Mouse (Mus musculus): ENCODE measurements around the gene Lcorl. TPM values are rescaled to one million over a fixed set of nuclear protein-coding genes. Genes with fewer than 3 reads are reported as not detected.

Lcorl gene
- 27.2 and 27.8 TPM in 2 replicates for polyA plus RNA-seq (2016; fragmentation: Nextera tagmentation; extraction: Ambion mirVana)

- peak; percentile 97 for ATAC-seq (ENCODE audit: insufficient number of reproducible peaks, insufficient read depth, low FRiP score, low TSS enrichment, low read depth)
- WGBS = under 1% methylated on average over 59 of the region's 79 CpGs
- Histone ChIP-seq H3K27me3 (no peaks in the 10 kb centered on the region), H3K4me2 (peak within 1 kb of the TSS; percentile 85), H3K9ac (replicated peaks) (peak within 1 kb of the TSS; percentile 94), H3K4me3 (replicated peaks) (peak within 1 kb of the TSS; percentile 93), H3K27ac (peak within 1 kb of the TSS; percentile 99), H3K9me3 (no peaks in the 10 kb centered on the region), H3K4me1 (replicated peaks) (peaks cover 4% of the 10 kb centered on the region; the same call in 1 of the 2 replicates), H3K36me3 (no peaks in the 10 kb centered on the region)
Observed at GRCm38 (mm10) chr5:45857254-45858011, at the start of gene Lcorl. Lcorl (minus strand) TSS chr5:45857615.

GRCm38 (mm10) chr5:45904683-45905082 is 47.3 kb upstream of the Lcorl start:
- Histone ChIP-seq H3K9ac (replicated peaks) (no peak overlapping the region), H3K9me3 (no peaks in the 10 kb centered on the region), H3K4me1 (replicated peaks) (no peaks in the 10 kb centered on the region), H3K27ac (no peak overlapping the region), H3K27me3 (no peaks in the 10 kb centered on the region), H3K36me3 (no peaks in the 10 kb centered on the region), H3K4me3 (replicated peaks) (no peak overlapping the region), H3K4me2 (no peak overlapping the region)
- whole genome bisulfite sequencing = 91% methylated on average over 2 of the region's 2 CpGs
- no peak for ATAC-seq (ENCODE audit: insufficient number of reproducible peaks, insufficient read depth, low FRiP score, low TSS enrichment, low read depth)

GRCm38 (mm10) chr5:45903246-45903645 is 45.8 kb upstream of the Lcorl start:
- no peak overlapping the region for H3K27ac ChIP-seq
- H3K36me3 ChIP-seq = no peaks in the 10 kb centered on the region
- no peak for ATAC-seq (ENCODE audit: insufficient number of reproducible peaks, insufficient read depth, low FRiP score, low TSS enrichment, low read depth)
- no peak overlapping the region for H3K4me2 ChIP-seq
- H3K9ac ChIP-seq (replicated peaks) = no peak overlapping the region
- no peak overlapping the region for H3K4me3 ChIP-seq (replicated peaks)
- H3K9me3 ChIP-seq = no peaks in the 10 kb centered on the region
- H3K4me1 ChIP-seq (replicated peaks) = no peaks in the 10 kb centered on the region
- WGBS = 28% methylated on average over 3 of the region's 3 CpGs
- no peaks in the 10 kb centered on the region for H3K27me3 ChIP-seq

DNA sequence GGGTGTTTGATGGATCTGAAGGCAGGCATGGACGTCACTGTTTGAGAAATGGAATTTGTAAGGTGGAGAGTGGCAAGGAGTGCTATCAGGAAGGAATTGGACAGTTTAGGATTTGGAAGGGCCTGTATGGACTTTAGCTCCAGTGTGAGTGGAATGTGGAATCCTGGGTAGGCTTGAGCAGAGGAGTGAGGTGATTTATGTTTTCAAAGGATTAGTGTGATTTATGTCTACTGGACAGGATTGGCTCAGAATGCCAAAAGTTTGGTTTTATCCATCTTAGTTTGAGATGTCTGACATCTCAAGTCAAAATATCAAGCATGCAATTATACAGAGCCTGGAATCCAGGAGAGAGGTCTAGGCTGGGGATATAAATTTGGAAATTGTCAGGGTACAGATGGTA is 37.9 kb upstream of the Lcorl start:
- Histone ChIP-seq H3K4me2 (no peak overlapping the region), H3K36me3 (no peaks in the 10 kb centered on the region), H3K9me3 (no peaks in the 10 kb centered on the region), H3K4me3 (replicated peaks) (no peak overlapping the region), H3K27me3 (no peaks in the 10 kb centered on the region), H3K27ac (no peak overlapping the region), H3K9ac (replicated peaks) (no peak overlapping the region), H3K4me1 (replicated peaks) (no peaks in the 10 kb centered on the region)
- no peak for ATAC-seq (ENCODE audit: insufficient number of reproducible peaks, insufficient read depth, low FRiP score, low TSS enrichment, low read depth)
- 38% methylated on average over 1 of the region's 1 CpGs for WGBS

- H3K4me3 ChIP-seq (replicated peaks) = no peak overlapping the region
- no peak overlapping the region for H3K27ac ChIP-seq
- H3K9me3 ChIP-seq = no peaks in the 10 kb centered on the region
- WGBS = 77% methylated on average over 3 of the region's 3 CpGs
- no peak for ATAC-seq (ENCODE audit: insufficient number of reproducible peaks, insufficient read depth, low FRiP score, low TSS enrichment, low read depth)
- H3K9ac ChIP-seq (replicated peaks) = no peak overlapping the region
- no peaks in the 10 kb centered on the region for H3K36me3 ChIP-seq
- H3K4me2 ChIP-seq = no peak overlapping the region
- no peaks in the 10 kb centered on the region for H3K4me1 ChIP-seq (replicated peaks)
- H3K27me3 ChIP-seq = no peaks in the 10 kb centered on the region
Observed at GRCm38 (mm10) chr5:45893696-45894095, 36.3 kb upstream of the Lcorl start.

- H3K27ac ChIP-seq = no peak overlapping the region
- no peak for ATAC-seq (ENCODE audit: insufficient number of reproducible peaks, insufficient read depth, low FRiP score, low TSS enrichment, low read depth)
- H3K4me2 ChIP-seq = no peak overlapping the region
- no peak overlapping the region for H3K9ac ChIP-seq (replicated peaks)
- no peaks in the 10 kb centered on the region for H3K9me3 ChIP-seq
- no peaks in the 10 kb centered on the region for H3K4me1 ChIP-seq (replicated peaks)
- H3K36me3 ChIP-seq = no peaks in the 10 kb centered on the region
- WGBS = 89% methylated on average over 1 of the region's 1 CpGs
- H3K4me3 ChIP-seq (replicated peaks) = no peak overlapping the region
- no peaks in the 10 kb centered on the region for H3K27me3 ChIP-seq
Observed at GRCm38 (mm10) chr5:45876328-45876727, 18.9 kb upstream of the Lcorl start.

GRCm38 (mm10) chr5:45875472-45875871 is 18.1 kb upstream of the Lcorl start:
- 86% methylated on average over 4 of the region's 4 CpGs for WGBS
- H3K27ac ChIP-seq = no peak overlapping the region
- H3K4me1 ChIP-seq (replicated peaks) = no peaks in the 10 kb centered on the region
- no peak overlapping the region for H3K9ac ChIP-seq (replicated peaks)
- ATAC-seq (ENCODE audit: insufficient number of reproducible peaks, insufficient read depth, low FRiP score, low TSS enrichment, low read depth) = no peak
- no peaks in the 10 kb centered on the region for H3K36me3 ChIP-seq
- H3K9me3 ChIP-seq = no peaks in the 10 kb centered on the region
- no peak overlapping the region for H3K4me3 ChIP-seq (replicated peaks)
- H3K27me3 ChIP-seq = no peaks in the 10 kb centered on the region
- no peak overlapping the region for H3K4me2 ChIP-seq

GRCm38 (mm10) chr5:45874284-45875030 is 17.0 kb upstream of the Lcorl start:
- no peak overlapping the region for H3K27ac ChIP-seq
- no peak for ATAC-seq (ENCODE audit: insufficient number of reproducible peaks, insufficient read depth, low FRiP score, low TSS enrichment, low read depth)
- H3K4me2 ChIP-seq = no peak overlapping the region
- H3K27me3 ChIP-seq = no peaks in the 10 kb centered on the region
- no peaks in the 10 kb centered on the region for H3K36me3 ChIP-seq
- H3K4me3 ChIP-seq (replicated peaks) = no peak overlapping the region
- WGBS = 84% methylated on average over 4 of the region's 4 CpGs
- no peaks in the 10 kb centered on the region for H3K4me1 ChIP-seq (replicated peaks)
- H3K9ac ChIP-seq (replicated peaks) = no peak overlapping the region
- H3K9me3 ChIP-seq = no peaks in the 10 kb centered on the region

- WGBS = 76% methylated on average over 2 of the region's 2 CpGs
- H3K9ac ChIP-seq (replicated peaks) = no peak overlapping the region
- ATAC-seq (ENCODE audit: insufficient number of reproducible peaks, insufficient read depth, low FRiP score, low TSS enrichment, low read depth) = no peak
Observed at GRCm38 (mm10) chr5:45858368-45858767, 953 bp upstream of the Lcorl start.

GRCm38 (mm10) chr5:45856876-45857253 is 550 bp downstream of the Lcorl start:
- Histone ChIP-seq H3K4me2 (peak overlapping the region; percentile 85), H3K36me3 (no peaks in the 10 kb centered on the region), H3K27ac (peak overlapping the region; percentile 99), H3K9ac (replicated peaks) (peak overlapping the region; percentile 94), H3K4me1 (replicated peaks) (peaks cover 4% of the 10 kb centered on the region; the same call in 1 of the 2 replicates), H3K27me3 (no peaks in the 10 kb centered on the region), H3K4me3 (replicated peaks) (peak overlapping the region; percentile 93), H3K9me3 (no peaks in the 10 kb centered on the region)
- peak; percentile 7; the same call in 1 of the 2 replicates for ATAC-seq (ENCODE audit: insufficient number of reproducible peaks, insufficient read depth, low FRiP score, low TSS enrichment, low read depth)
- WGBS = 1% methylated on average over 47 of the region's 56 CpGs

More at GRCm38 (mm10) chr5:45858368-45858767, 953 bp upstream of the Lcorl start:
- Histone ChIP-seq H3K4me1 (replicated peaks) (peaks cover 4% of the 10 kb centered on the region; the same call in 1 of the 2 replicates), H3K9me3 (no peaks in the 10 kb centered on the region), H3K4me3 (replicated peaks) (peak overlapping the region; percentile 93; the same call in 1 of the 2 replicates), H3K27me3 (no peaks in the 10 kb centered on the region), H3K36me3 (no peaks in the 10 kb centered on the region), H3K27ac (no peak overlapping the region), H3K4me2 (peak overlapping the region; percentile 85)

GRCm38 (mm10) chr5:45856303-45856821 is 1.1 kb downstream of the Lcorl start:
- Histone ChIP-seq H3K4me1 (replicated peaks) (peaks cover 4% of the 10 kb centered on the region; the same call in 1 of the 2 replicates), H3K36me3 (no peaks in the 10 kb centered on the region), H3K27ac (peak overlapping the region; percentile 99), H3K9ac (replicated peaks) (peak overlapping the region; percentile 94), H3K4me3 (replicated peaks) (peak overlapping the region; percentile 93), H3K4me2 (peak overlapping the region; percentile 85), H3K27me3 (no peaks in the 10 kb centered on the region), H3K9me3 (no peaks in the 10 kb centered on the region)
- WGBS = 1% methylated on average over 35 of the region's 37 CpGs
- peak; percentile 29 for ATAC-seq (ENCODE audit: insufficient number of reproducible peaks, insufficient read depth, low FRiP score, low TSS enrichment, low read depth)

Measured in limb, embryonic 12.5 days (tissue).